Mouse (Mus musculus): ENCODE data around the gene 9130008F23Rik.

GRCm38 (mm10) chr17:40903345-40903744 lies 23.0 kb upstream of the 9130008F23Rik start:
- no peak for TF ChIP-seq CTCF (IDR thresholded peaks at IDR 0.05; ENCODE audit: insufficient read depth, low read length)
- TF ChIP-seq POLR2A (IDR thresholded peaks at IDR 0.05; ENCODE audit: borderline replicate concordance, extremely low read depth, low read depth, low read length), result no peak

Measured in lung, adult 2 months (tissue).